Mouse (Mus musculus): ENCODE results near the gene BC051665. TPM values are rescaled to one million over a fixed set of nuclear protein-coding genes. Genes with fewer than 3 reads are reported as not detected.
A peak's percentile ranks its signal among the peaks of the same experiment; 100 is the strongest.

Gene BC051665
- not detected in 2 replicates for polyA plus RNA-seq (2015; fragmentation: Nextera tagmentation; extraction: Ambion mirVana)

DNA sequence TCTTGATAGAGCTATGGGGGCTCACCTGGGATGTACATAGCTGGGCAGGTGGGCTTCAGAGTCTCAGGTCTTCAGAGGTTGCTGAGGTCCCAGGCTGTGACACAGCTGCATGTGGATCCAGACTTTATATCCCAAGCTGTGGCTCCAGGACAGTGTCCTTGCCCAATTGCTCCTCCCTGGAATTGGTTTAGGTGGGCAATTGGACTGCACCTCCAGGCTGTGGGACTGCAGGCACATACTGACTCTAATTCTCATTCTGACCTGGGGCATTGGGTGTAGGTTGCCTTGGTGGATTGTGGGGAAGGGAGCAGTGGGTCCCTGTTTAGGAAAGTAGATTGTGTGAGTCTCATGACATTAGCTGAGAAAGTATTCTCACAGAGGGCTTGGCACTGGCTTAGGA, at the start of gene BC051665:
BC051665 (minus strand) TSS at position 101 of the 400 bp plus-strand sequence.
- H3K36me3 ChIP-seq = no peaks in the 10 kb centered on the region
- no peaks in the 10 kb centered on the region for H3K4me1 ChIP-seq (replicated peaks)
- no peak within 1 kb of the TSS for H3K4me3 ChIP-seq (replicated peaks)
- H3K9ac ChIP-seq (replicated peaks) = no peak within 1 kb of the TSS
- no peak within 1 kb of the TSS for H3K4me2 ChIP-seq (replicated peaks)
- H3K9me3 ChIP-seq = no peaks in the 10 kb centered on the region
- no peak for ATAC-seq
- no peak within 1 kb of the TSS for H3K27ac ChIP-seq
- no peaks in the 10 kb centered on the region for H3K27me3 ChIP-seq

DNA sequence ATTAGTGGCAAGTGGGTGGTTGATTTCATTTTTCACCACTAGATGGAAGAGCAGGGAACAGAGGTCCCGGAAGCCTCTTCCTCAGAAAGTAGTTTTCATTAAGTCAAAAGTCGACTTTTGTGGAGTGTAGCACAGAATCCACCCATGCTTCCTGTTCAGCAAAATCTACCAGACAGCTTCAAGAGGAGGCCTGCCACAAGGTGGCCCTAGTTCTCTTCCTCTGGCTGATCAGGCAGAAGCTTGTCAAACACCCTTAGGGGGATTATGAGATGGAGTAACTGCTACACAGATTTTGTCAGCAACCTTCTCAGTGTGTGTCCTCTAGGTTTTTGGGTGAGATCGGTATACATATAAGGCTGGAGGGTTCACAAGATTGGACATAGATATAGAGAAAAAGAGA, 39.9 kb upstream of the BC051665 start:
- Histone ChIP-seq H3K36me3 (no peaks in the 10 kb centered on the region), H3K27me3 (no peaks in the 10 kb centered on the region), H3K4me3 (replicated peaks) (no peak overlapping the region), H3K9me3 (no peaks in the 10 kb centered on the region), H3K9ac (replicated peaks) (no peak overlapping the region), H3K4me1 (replicated peaks) (no peaks in the 10 kb centered on the region), H3K27ac (no peak overlapping the region), H3K4me2 (replicated peaks) (no peak overlapping the region)
- ATAC-seq = no peak
- WGBS = 64% methylated on average over 3 of the region's 3 CpGs

GRCm38 (mm10) chr13:60820486-60821175, 34.5 kb upstream of the BC051665 start:
- no peak for ATAC-seq
- 75% methylated on average over 3 of the region's 3 CpGs for WGBS
- no peaks in the 10 kb centered on the region for H3K36me3 ChIP-seq
- H3K4me2 ChIP-seq (replicated peaks) = no peak overlapping the region
- no peak overlapping the region for H3K27ac ChIP-seq
- H3K9ac ChIP-seq (replicated peaks) = no peak overlapping the region
- no peaks in the 10 kb centered on the region for H3K9me3 ChIP-seq
- H3K4me1 ChIP-seq (replicated peaks) = no peaks in the 10 kb centered on the region
- no peaks in the 10 kb centered on the region for H3K27me3 ChIP-seq
- H3K4me3 ChIP-seq (replicated peaks) = no peak overlapping the region

GRCm38 (mm10) chr13:60819469-60819868, 33.3 kb upstream of the BC051665 start:
- Histone ChIP-seq H3K36me3 (no peaks in the 10 kb centered on the region), H3K27me3 (no peaks in the 10 kb centered on the region), H3K4me3 (replicated peaks) (no peak overlapping the region), H3K9me3 (no peaks in the 10 kb centered on the region), H3K4me1 (replicated peaks) (no peaks in the 10 kb centered on the region), H3K27ac (no peak overlapping the region), H3K4me2 (replicated peaks) (no peak overlapping the region), H3K9ac (replicated peaks) (no peak overlapping the region)
- 16% methylated on average over 7 of the region's 7 CpGs for WGBS
- no peak for ATAC-seq

DNA sequence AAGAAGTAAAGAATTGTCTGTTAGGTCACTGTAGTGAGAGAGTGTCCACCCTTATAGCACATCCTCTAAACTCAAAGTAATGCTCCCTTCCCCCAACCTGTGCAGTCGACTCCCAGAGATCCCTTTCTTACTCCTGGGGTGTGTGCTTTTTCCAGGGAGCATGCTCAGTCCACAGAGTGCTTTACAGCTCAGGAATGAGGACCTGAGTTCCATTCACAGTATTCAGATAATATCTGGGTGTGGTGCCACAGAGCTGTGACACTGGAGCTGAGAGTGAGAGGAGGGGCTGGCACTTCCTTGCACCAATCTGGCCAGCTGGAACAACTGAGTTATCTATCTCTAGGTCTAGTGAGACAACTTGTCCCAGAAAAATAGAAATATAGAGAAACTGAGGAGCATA, 27.6 kb upstream of the BC051665 start:
- Histone ChIP-seq H3K4me1 (replicated peaks) (no peaks in the 10 kb centered on the region), H3K27me3 (no peaks in the 10 kb centered on the region), H3K27ac (no peak overlapping the region), H3K4me3 (replicated peaks) (no peak overlapping the region), H3K9ac (replicated peaks) (no peak overlapping the region), H3K36me3 (no peaks in the 10 kb centered on the region), H3K9me3 (no peaks in the 10 kb centered on the region), H3K4me2 (replicated peaks) (no peak overlapping the region)
- WGBS = 69% methylated on average over 1 of the region's 1 CpGs
- ATAC-seq = no peak

- WGBS = 92% methylated on average over 6 of the region's 6 CpGs
These were observed 26.6 kb upstream of the BC051665 start for GRCm38 (mm10) chr13:60812768-60813167.

DNA sequence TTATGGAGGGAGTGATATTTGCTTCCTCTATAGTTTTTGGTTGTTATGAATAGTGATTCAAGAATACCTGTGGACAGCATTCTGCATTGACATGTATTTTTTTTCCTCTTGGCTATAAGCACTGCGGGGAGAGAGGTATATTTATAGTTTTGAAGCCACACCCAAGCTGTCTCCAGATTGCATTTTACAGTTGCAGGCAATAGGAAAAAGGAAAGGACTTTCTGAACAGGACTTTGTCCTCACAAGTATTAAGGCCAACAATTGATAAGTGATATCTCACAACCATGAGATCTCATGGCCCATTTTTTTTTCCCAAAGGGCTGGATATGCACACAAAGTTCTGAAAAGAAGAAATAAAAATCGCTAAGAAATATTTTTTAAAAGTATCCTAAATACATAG, 23.5 kb upstream of the BC051665 start:
- ATAC-seq = no peak
- Histone ChIP-seq H3K36me3 (no peaks in the 10 kb centered on the region), H3K4me3 (replicated peaks) (no peak overlapping the region), H3K9me3 (no peaks in the 10 kb centered on the region), H3K9ac (replicated peaks) (no peak overlapping the region), H3K27me3 (no peaks in the 10 kb centered on the region), H3K4me1 (replicated peaks) (no peaks in the 10 kb centered on the region), H3K27ac (no peak overlapping the region), H3K4me2 (replicated peaks) (no peak overlapping the region)
- 69% methylated on average over 2 of the region's 2 CpGs for WGBS

More at GRCm38 (mm10) chr13:60812768-60813167, 26.6 kb upstream of the BC051665 start:
- no peaks in the 10 kb centered on the region for H3K9me3 ChIP-seq
- H3K27me3 ChIP-seq = no peaks in the 10 kb centered on the region
- no peak for ATAC-seq
- H3K4me1 ChIP-seq (replicated peaks) = no peaks in the 10 kb centered on the region
- H3K36me3 ChIP-seq = no peaks in the 10 kb centered on the region
- H3K9ac ChIP-seq (replicated peaks) = no peak overlapping the region
- H3K4me3 ChIP-seq (replicated peaks) = no peak overlapping the region
- H3K4me2 ChIP-seq (replicated peaks) = no peak overlapping the region
- H3K27ac ChIP-seq = no peak overlapping the region

- ATAC-seq = no peak
- Histone ChIP-seq H3K4me2 (replicated peaks) (no peak within 1 kb of the TSS), H3K27me3 (no peaks in the 10 kb centered on the region), H3K36me3 (no peaks in the 10 kb centered on the region), H3K9ac (replicated peaks) (no peak within 1 kb of the TSS), H3K4me1 (replicated peaks) (no peaks in the 10 kb centered on the region), H3K9me3 (no peaks in the 10 kb centered on the region), H3K27ac (no peak within 1 kb of the TSS), H3K4me3 (replicated peaks) (no peak within 1 kb of the TSS)
- WGBS = 58% methylated on average over 1 of the region's 1 CpGs
These were observed 16.6 kb upstream of the BC051665 start, which contains the start of gene Ctsll3 for GRCm38 (mm10) chr13:60802749-60803148. Gene Ctsll3 (minus strand): TSS chr13:60802849.

DNA sequence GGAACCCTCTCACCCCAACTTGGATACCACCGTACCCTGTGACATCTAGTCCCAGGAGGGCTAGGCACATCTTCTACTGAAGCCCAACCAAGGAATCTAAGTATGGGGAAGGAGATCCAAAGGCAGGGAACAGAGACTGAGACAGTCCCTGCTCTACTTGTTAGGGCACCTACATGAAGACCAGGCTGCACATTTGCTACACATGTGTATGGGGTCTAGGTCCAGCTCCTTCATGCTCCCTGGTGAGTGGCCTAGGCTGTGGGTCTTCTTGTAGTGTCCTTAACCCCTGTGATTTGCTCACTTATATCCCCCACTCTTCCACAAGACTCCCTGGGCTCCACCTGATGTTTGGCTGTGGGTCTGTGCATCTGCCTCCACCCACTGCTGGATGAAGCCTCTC, 3.3 kb upstream of the BC051665 start:
- H3K4me1 ChIP-seq (replicated peaks) = no peaks in the 10 kb centered on the region
- H3K9me3 ChIP-seq = no peaks in the 10 kb centered on the region
- H3K36me3 ChIP-seq = no peaks in the 10 kb centered on the region
- no peak overlapping the region for H3K4me2 ChIP-seq (replicated peaks)
- H3K9ac ChIP-seq (replicated peaks) = no peak overlapping the region
- H3K27me3 ChIP-seq = no peaks in the 10 kb centered on the region
- 53% methylated on average over 1 of the region's 1 CpGs for WGBS
- no peak overlapping the region for H3K4me3 ChIP-seq (replicated peaks)
- H3K27ac ChIP-seq = no peak overlapping the region
- no peak for ATAC-seq

DNA sequence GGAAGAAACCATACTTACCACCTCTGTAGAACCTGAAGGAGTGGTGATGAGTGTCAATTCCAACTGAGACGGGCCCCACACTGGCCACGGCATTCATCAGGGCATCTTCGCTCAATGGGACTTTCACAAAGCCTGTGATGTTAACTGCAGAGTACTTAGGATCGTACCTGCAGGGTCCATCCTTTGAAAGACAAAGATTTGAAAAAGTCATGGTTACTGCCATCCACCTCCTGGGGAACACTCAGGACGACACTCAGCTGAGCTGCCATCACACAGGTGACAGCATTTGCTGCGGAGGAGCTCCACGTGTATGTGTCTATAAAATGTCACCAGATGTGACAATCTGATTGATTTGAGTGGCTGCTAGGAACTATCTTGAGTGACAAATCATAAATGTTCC, 2.9 kb downstream of the BC051665 start:
- no peaks in the 10 kb centered on the region for H3K9me3 ChIP-seq
- no peaks in the 10 kb centered on the region for H3K36me3 ChIP-seq
- no peaks in the 10 kb centered on the region for H3K27me3 ChIP-seq
- 86% methylated on average over 7 of the region's 7 CpGs for WGBS
- H3K4me1 ChIP-seq (replicated peaks) = no peaks in the 10 kb centered on the region
- H3K27ac ChIP-seq = no peak overlapping the region
- no peak for ATAC-seq
- no peak overlapping the region for H3K4me2 ChIP-seq (replicated peaks)
- no peak overlapping the region for H3K4me3 ChIP-seq (replicated peaks)
- H3K9ac ChIP-seq (replicated peaks) = no peak overlapping the region

DNA sequence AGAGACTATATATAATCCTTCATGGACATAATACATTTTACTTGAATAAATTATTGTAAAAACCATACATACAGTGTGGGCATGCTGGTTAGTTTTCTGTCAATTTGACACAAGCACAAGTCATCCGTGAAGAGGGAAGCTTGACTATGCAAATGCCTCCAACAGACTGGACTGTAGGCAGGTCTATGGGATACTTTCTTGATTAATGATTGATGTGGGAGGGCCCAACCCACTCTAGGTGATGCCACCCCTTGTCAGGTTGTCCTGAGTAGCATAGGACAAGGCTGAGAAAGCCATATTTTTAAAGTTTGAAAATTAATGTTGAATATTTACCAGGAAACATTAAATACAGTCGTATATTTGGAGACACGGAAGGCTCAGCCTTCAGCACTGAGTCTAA, 5.6 kb downstream of the BC051665 start:
- ATAC-seq = no peak
- no peak overlapping the region for H3K27ac ChIP-seq

DNA sequence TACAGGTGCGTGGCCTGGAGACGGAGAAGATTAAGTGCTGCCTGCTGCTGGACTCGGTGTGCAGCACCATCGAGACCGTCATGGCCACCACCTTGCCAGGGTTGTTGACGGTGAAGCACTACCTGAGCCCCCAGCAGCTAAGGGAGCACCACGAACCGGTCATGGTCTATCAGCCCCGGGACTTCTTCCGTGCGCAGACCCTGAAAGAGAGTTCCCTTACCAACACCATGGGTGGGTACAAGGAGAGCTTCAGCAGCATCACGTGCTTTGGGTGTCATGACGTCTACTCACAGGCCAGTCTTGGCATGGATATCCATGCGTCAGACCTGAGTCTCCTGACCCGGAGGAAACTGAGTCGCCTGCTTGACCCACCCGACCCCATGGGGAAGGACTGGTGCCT, 25.0 kb downstream of the BC051665 start:
- Histone ChIP-seq H3K27me3 (no peaks in the 10 kb centered on the region), H3K4me1 (replicated peaks) (no peaks in the 10 kb centered on the region), H3K36me3 (peaks cover 57% of the 10 kb centered on the region), H3K4me2 (replicated peaks) (no peak overlapping the region), H3K4me3 (replicated peaks) (no peak overlapping the region), H3K9me3 (no peaks in the 10 kb centered on the region), H3K9ac (replicated peaks) (no peak overlapping the region), H3K27ac (no peak overlapping the region)
- 0 out of 2 replicates have a peak, but pooled peaks have one; percentile 3 for ATAC-seq
- 95% methylated on average over 17 of the region's 17 CpGs for WGBS

More for the DNA sequence above, 5.6 kb downstream of the BC051665 start:
- Histone ChIP-seq H3K9ac (replicated peaks) (no peak overlapping the region), H3K9me3 (no peaks in the 10 kb centered on the region), H3K4me1 (replicated peaks) (no peaks in the 10 kb centered on the region), H3K27me3 (no peaks in the 10 kb centered on the region), H3K4me2 (replicated peaks) (no peak overlapping the region), H3K4me3 (replicated peaks) (no peak overlapping the region), H3K36me3 (no peaks in the 10 kb centered on the region)
- 86% methylated on average over 3 of the region's 3 CpGs for WGBS

GRCm38 (mm10) chr13:60760392-60760791, 25.8 kb downstream of the BC051665 start:
- Histone ChIP-seq H3K9me3 (no peaks in the 10 kb centered on the region), H3K4me3 (replicated peaks) (no peak overlapping the region), H3K27ac (no peak overlapping the region), H3K27me3 (no peaks in the 10 kb centered on the region), H3K36me3 (peaks cover 62% of the 10 kb centered on the region), H3K9ac (replicated peaks) (no peak overlapping the region), H3K4me2 (replicated peaks) (no peak overlapping the region), H3K4me1 (replicated peaks) (no peaks in the 10 kb centered on the region)
- WGBS = 96% methylated on average over 12 of the region's 12 CpGs
- 0 out of 2 replicates have a peak, but pooled peaks have one; percentile 12 for ATAC-seq

All from midbrain, embryonic 13.5 days (tissue).